Mouse (Mus musculus) bone marrow, adult 2 months (tissue): ENCODE data around the gene Eloa.

Experiments used
- CTCF ChIP-seq: fragments of 200-500 bp; IDR thresholded peaks from 2 replicates; pipeline ENCODE4 v1.5.1; 2011; ENCODE audit warnings: low read length, control low read depth; ENCODE audit not compliant: control insufficient read depth, insufficient read depth
- POLR2A ChIP-seq: fragments of 200-500 bp; IDR thresholded peaks from 2 replicates; pipeline ENCODE4 v1.6.1; 2011; ENCODE audit warnings: low read depth, mild to moderate bottlenecking, control low read depth, low read length, borderline replicate concordance; ENCODE audit not compliant: control insufficient read depth

DNA sequence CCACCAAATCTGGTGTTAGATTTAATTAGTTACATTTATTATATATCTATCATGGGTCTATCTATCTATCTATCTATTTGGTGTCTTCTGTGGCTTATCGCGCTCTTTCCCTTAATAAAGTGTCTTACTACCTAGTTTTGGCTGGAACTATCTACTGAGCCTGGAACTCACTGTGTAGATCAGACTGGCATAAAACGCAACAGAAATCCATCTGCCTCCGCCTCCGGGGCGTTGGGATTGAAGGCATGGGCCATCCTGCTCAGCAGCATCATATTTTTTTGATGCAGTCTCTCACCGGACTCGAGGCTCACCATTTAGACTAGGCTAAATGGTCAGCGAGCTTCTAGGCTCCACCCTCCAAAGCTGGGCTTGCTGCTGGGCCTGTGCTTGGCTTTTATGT, 33.8 kb downstream of the Eloa start:
- no peak for TF ChIP-seq POLR2A
- no peak for TF ChIP-seq CTCF
